Mouse (Mus musculus) thymus, adult 2 months (tissue): Measurements from ENCODE around the gene Gm47985.

Experiments used
- CTCF ChIP-seq: fragments of 200-500 bp; IDR thresholded peaks from 2 replicates; pipeline ENCODE4 v1.5.1; 2012; ENCODE audit warnings: mild to moderate bottlenecking, control low read depth, low read length, moderate library complexity, borderline replicate concordance; ENCODE audit not compliant: control insufficient read depth, poor library complexity, insufficient read depth; ENCODE audit errors: extremely low read depth
- POLR2A ChIP-seq: fragments of 200-500 bp; IDR thresholded peaks from 2 replicates; pipeline ENCODE4 v1.6.1; 2012; ENCODE audit warnings: mild to moderate bottlenecking, low read length, control low read depth, moderate library complexity; ENCODE audit not compliant: control insufficient read depth, poor library complexity, insufficient read depth; ENCODE audit errors: extremely low read depth

DNA sequence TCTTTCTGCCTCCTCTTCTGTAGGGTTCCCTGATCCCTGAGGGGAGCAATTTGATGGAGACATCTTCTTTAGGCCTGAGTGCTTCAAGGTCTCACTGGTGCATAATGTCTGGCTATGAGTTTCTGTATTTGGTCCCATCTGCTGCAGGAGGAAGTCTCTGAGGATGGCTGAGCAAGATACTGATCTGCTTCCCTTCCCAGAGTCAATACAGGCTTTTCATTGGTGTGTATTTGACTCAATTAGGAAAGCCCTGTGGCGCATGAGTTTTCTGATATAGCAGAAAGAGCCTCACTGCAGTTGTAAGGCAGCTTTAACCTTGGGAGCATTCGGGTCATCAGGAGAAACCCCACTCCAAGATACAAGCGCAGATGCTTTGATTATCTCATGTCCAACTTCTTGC, 26.2 kb upstream of the Gm47985 start:
- TF ChIP-seq CTCF, result no peak
- no peak for TF ChIP-seq POLR2A
